Mouse (Mus musculus) urinary bladder, adult 2 months (tissue): ENCODE measurements around the gene Nat8f1. TPM values are rescaled to one million over a fixed set of nuclear protein-coding genes. Genes with fewer than 3 reads are reported as not detected.
A peak's percentile ranks its signal among the peaks of the same experiment; 100 is the strongest.
"Not testable (repeated sequence)": the region's sequence is repeated elsewhere in the genome, so short reads cannot be mapped to it uniquely, and the experiment has no call there.

Experiments used
- DNase-seq: peaks from one replicate; pipeline ENCODE4 v3.0.0; 2022; ENCODE audit warnings: low spot score
- polyA plus RNA-seq: library from polyadenylated mRNA; depleted of rRNA; stranded (reverse); fragments of >200 nt; gene quantifications from 2 replicates; pipeline ENCODE4 v1.2.3, GENCODE M21; 2012

The Nat8f1 gene
- polyA plus RNA-seq, 1 experiment, result 17.4 TPM

- DNase-seq, result no peak
Observed at GRCm38 (mm10) chr6:85908341-85908740, 7.1 kb downstream of the Nat8f1 start.

GRCm38 (mm10) chr6:85906911-85907351 is 8.6 kb downstream of the Nat8f1 start:
- DNase-seq, result not testable (repeated sequence)

GRCm38 (mm10) chr6:85904642-85905061 is 10.8 kb downstream of the Nat8f1 start, which contains the start of gene Nat8f4:
Gene Nat8f4, minus strand, starts transcription at chr6:85904884.
- peak; percentile 71 for DNase-seq

- DNase-seq, result no peak
Observed at GRCm38 (mm10) chr6:85902303-85902702, 13.2 kb downstream of the Nat8f1 start.

- not testable (repeated sequence) for DNase-seq
Observed at GRCm38 (mm10) chr6:85898596-85899475, 16.7 kb downstream of the Nat8f1 start.

- DNase-seq, result not testable (repeated sequence)
Observed at GRCm38 (mm10) chr6:85895061-85895648, 20.3 kb downstream of the Nat8f1 start.

- no peak for DNase-seq
Observed at GRCm38 (mm10) chr6:85888961-85889360, 26.5 kb downstream of the Nat8f1 start.

- DNase-seq, result no peak
Observed at GRCm38 (mm10) chr6:85884311-85884710, 31.2 kb downstream of the Nat8f1 start.

- DNase-seq, result not testable (repeated sequence)
Observed at GRCm38 (mm10) chr6:85883246-85883645, 32.2 kb downstream of the Nat8f1 start.

GRCm38 (mm10) chr6:85869006-85869405 is 46.5 kb downstream of the Nat8f1 start, which contains the start of gene Nat8f2:
Gene Nat8f2, minus strand, starts transcription at chr6:85869158.
- DNase-seq, result not testable (repeated sequence)

- no peak for DNase-seq
Observed at GRCm38 (mm10) chr6:85867726-85868690, 47.5 kb downstream of the Nat8f1 start.

- DNase-seq, result not testable (repeated sequence)
Observed at GRCm38 (mm10) chr6:85866995-85867394, 48.5 kb downstream of the Nat8f1 start.

GRCm38 (mm10) chr6:85866166-85866565 is 49.3 kb downstream of the Nat8f1 start:
- DNase-seq, result not testable (repeated sequence)

- DNase-seq, result not testable (repeated sequence)
Observed at GRCm38 (mm10) chr6:85864900-85865639, 50.4 kb downstream of the Nat8f1 start.

GRCm38 (mm10) chr6:85863840-85864239 is 51.6 kb downstream of the Nat8f1 start:
- no peak for DNase-seq

- DNase-seq, result no peak
Observed at GRCm38 (mm10) chr6:85863136-85863535, 52.4 kb downstream of the Nat8f1 start.

GRCm38 (mm10) chr6:85862565-85862964 is 52.9 kb downstream of the Nat8f1 start:
- DNase-seq, result no peak

- DNase-seq, result no peak
Observed at GRCm38 (mm10) chr6:85861247-85861646, 54.2 kb downstream of the Nat8f1 start.
